Mouse (Mus musculus) ovary, adult 18-20 months (tissue): Measurements from ENCODE around the gene Nfia.
A peak's percentile ranks its signal among the peaks of the same experiment; 100 is the strongest.

ENCODE experiments used
- DNase-seq: peaks from one replicate; pipeline ENCODE4 v3.0.0; 2022; ENCODE audit warnings: low spot score, mixed read lengths

Gene Nfia

GRCm38 (mm10) chr4:97948250-97948649, 175.7 kb downstream of the Nfia start:
- no peak for DNase-seq

DNA sequence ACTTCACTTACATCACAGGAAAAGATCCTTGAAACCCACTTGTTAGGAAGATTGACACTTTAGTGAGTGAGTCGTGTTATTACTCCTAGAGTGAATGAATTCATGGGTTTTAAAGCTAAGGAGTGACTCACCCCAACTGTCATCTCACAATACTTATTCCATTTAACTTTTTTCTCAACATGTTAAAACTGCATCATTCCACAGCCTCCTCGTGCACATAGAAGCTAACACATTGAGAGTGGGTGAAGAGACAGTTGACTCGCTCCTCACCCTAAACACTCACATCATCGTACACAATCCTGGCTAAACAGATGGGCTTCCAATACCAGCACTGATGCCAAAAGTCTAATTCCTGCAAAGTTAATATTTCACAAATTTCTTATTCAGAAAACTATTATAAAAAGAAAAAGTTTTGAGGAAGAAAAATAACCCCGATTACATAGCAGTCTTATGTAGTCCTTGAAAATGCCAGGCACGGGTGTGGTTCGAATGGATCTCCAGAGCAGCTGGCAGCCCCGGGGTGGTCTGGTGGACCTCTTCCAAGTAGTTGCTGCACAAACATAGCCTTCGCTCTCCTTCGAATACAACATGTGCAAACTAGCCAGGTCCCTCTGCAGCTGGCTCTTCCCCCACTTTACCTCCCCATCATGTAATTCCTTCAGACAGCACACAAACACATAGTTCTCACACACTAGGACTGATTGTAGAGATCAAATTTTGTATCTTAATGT, 178.0 kb downstream of the Nfia start:
- DNase-seq = no peak

DNA sequence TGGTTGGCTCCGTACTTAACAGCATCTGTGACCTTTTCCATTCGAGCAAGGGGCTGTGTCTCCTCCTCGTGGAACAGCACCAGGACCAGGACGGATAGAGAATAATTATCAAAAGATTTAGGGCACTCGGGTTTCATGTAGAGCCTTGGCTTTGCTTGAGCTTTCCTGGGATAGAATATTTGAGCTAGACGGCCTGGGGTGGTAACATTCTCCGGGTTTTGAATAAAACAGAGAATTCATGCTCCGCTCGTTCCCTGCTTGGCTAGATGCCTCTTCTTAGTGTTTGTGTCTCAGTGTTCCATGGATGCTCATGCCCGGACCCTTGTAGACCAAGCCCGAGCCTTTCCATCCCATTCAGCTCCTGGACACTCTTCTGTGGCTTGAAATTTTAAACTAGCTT, 181.4 kb downstream of the Nfia start:
- DNase-seq = no peak

GRCm38 (mm10) chr4:97958121-97958520, 185.6 kb downstream of the Nfia start:
- no peak for DNase-seq

DNA sequence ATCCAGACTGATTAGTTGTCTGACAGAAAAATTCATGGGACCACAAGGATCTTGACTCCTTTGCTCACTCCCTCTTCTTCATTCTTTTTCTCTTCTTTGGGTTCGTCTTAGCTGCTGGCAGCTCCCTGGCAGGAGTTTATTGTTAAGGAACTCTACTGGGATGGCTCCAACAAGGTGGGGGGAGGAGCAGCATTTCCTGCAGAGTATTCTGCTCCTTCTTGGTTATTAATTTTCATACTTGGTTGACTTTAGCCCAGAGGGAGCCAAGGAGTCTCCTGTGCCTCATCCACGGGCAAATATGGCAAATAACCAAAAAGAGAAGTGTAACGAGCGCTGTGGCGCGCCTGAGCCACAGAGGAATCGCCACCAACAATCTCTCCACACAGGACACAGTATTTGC, 190.3 kb downstream of the Nfia start:
- DNase-seq = no peak

DNA sequence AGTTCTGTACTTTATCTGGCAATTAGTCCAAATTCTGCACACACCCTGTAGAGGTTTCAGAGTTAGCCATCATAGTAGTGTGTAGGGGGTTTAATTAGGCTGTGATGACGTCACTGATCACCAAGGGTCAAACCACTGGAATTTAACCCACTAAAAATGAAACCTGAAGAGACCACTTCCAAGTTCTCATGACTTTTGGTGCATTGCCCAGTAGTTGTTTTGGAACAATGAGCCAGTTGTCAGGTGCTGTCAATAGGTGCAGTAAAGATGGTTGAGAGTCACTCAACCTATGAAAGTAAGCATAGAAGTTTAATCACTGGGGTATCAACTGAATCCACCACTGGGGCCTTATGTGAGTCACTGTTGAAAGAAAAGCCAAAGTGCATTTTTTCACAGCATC, 191.4 kb downstream of the Nfia start:
- DNase-seq = no peak

DNA sequence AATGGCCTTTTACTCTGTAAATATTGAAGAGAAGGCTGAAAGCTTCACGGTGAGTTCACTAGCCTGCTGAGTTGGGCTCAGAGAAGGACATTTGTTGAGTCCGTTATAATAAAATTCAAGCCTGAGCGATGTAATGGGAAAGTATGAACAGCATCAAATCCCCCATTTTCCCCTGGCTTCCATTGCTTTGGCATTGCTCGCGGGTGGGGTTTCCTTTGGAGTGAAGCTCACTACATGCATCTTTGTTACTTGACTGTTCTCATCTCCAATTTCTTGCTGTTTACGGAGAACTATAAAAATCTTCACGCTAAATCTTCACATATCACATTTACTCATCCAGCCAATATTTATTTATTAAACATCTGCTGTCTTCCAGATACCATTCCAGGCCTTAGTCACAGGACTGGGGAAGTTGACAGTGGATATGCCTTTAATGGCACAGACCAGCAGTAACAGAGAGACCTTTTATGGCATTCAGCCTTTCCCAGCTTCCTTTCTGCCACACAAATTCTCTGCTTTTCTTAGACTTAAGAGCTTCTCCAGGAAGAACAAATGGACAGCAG, 196.3 kb downstream of the Nfia start:
- DNase-seq = no peak

DNA sequence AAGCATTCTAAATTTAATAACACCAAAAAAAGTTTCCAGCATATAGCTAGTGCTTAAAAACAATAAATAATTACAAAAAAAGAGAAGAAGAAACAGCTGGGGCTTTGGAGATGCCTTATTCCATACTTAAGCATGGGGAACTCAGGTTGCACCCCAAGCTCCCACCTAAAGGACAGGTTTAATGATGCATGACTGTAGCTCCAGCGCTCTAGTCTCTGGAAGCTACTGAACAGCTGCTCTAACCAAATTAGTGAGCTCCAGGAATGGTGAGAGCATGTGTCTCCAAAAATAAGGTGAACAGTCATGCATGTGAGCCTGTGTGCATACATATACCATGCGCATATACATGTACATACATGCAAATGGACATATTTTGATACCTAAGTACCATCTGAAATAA, 200.5 kb downstream of the Nfia start:
- DNase-seq = no peak

DNA sequence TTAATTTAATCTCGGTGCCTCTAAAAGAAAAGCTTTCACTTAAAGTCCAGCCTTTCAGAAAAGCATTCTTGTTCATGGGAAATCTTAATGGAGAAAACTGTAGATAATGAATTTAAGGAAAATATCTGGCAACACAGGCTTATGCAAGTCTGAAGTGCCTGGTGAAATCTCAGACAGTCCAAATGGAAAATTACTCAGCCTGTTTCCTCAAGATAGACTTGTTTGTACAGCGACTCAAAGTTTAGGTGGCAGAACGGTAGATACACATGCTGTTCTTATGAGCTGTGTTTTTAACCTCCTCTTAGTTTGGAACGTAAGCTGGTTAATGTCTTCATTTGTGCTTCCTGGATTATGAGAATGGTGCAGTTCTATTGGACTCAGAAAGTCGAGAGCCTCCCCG, 201.5 kb downstream of the Nfia start:
- no peak for DNase-seq

- no peak for DNase-seq
These were observed 204.4 kb downstream of the Nfia start for GRCm38 (mm10) chr4:97976891-97977290.

- DNase-seq = no peak
These were observed 211.8 kb downstream of the Nfia start for GRCm38 (mm10) chr4:97984361-97984760.

- DNase-seq = no peak
These were observed 213.7 kb downstream of the Nfia start for GRCm38 (mm10) chr4:97986056-97986734.

DNA sequence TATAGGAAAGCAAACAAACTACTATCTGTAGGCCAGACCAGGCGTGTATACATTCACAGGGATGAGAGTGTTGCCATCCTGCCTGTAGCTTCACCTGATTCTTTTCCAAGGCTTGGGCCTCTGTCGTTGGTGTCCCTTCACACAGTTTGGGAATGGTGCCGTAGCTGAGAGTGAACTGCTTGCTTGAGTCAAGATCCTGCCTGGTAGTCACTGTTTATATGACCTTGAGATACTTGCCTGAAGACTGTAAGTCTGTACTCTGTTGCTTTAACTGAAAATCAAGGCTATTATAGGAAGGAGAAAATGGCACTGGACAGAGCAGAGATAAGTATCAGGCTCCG, 214.2 kb downstream of the Nfia start:
- no peak for DNase-seq

GRCm38 (mm10) chr4:97988703-97989102, 216.2 kb downstream of the Nfia start:
- no peak for DNase-seq

GRCm38 (mm10) chr4:97990431-97990830, 217.9 kb downstream of the Nfia start:
- DNase-seq = no peak

- DNase-seq = no peak
These were observed 218.9 kb downstream of the Nfia start for GRCm38 (mm10) chr4:97991395-97991794.

DNA sequence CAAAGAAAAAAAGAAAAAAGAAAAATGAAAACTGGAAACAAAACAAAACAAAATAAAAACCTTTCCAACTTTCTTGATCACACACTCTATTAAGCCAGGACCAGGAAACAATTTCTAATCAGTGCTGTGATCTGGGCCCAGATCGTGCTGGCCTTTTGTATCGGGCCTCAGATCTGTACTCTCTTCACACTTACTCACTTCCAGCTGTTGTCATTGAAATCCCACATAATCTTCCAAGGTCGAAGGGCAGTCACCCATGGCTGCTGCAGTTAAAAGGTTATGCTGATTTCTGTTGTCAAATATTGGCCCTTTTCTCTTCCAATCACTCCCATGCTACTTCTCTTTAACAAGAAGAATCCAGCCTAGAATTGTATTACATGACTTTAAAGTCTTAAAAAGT, 219.3 kb downstream of the Nfia start:
- no peak for DNase-seq

- DNase-seq = no peak
These were observed 223.6 kb downstream of the Nfia start for GRCm38 (mm10) chr4:97995911-97996712.

DNA sequence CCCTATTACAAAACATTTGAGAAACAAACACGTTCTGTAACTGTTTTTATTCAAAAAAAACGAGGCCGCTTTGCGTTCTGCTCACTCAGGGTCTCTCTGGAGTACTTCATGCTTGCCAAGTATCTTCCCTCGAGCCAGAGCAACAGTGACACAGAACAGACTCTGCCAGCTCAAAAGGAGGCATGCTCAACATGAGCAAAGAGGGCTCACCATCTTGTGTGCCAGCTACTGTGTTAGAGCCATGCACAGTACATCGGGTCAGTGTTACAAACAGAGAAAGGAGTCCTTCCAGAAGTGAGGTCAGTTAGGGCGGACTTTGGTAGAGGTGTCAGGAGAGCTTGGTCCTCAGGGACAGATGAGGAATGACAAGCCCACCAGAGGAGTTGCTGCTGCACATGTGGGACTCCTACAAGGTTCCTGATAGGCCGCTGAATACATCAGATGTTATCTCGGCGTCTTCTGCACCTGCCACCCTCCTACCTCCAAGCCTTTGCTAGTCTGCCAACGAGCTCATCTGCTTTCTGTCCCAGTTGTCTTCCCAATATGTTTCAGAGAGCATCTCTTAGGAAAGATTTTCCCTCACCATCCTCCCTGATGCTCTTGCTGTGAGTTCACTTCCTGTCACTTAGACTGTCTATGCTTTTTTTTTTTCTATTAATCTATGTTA, 224.8 kb downstream of the Nfia start:
- no peak for DNase-seq

DNA sequence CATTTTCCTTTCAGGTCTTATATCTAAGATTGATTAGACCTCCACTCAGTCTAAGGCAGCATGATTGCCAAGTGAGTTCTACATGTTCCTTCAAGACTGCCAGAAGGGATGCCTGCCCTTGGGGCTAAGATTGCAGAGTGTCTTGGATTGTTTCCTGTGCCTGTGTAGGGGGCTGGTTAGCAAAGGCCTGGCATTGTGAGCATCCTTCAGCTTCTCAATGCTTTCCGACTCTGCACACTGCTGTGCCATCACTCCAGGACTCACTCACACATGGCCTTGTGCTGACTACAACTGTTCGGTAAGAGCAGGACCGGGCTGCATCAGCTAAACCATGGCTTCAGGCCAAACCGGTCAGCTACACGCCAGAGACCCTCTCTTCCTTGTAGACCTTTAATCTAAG, 229.7 kb downstream of the Nfia start:
- DNase-seq = peak; percentile 20

- DNase-seq = no peak
These were observed 231.0 kb downstream of the Nfia start for GRCm38 (mm10) chr4:98003323-98004107.
